Mouse (Mus musculus): ENCODE results near the gene Atp6v1c2.

The Atp6v1c2 gene

GRCm38 (mm10) chr12:17258431-17258830, 70.7 kb downstream of the Atp6v1c2 start:
- no peak for DNase-seq (ENCODE audit: low read depth)

DNA sequence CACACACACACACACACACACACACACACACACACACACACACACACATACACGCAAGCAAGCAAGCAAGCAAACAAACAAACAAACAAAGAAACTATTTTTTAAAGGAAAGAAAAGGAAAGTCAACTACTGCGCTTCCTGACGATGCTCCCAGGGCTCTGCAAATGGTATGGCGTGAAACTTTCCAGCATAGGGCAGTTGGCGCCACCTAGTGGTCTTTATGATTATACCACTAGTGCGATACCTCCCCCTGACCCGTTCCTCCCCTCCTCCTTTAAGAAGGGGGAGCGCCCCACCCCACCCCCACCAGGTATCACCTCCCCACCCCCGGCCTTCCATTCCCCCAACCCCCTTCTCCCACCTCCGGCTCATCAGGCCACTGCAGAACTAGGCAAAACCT, 72.3 kb downstream of the Atp6v1c2 start:
- peak; percentile 39 for DNase-seq (ENCODE audit: low read depth)

GRCm38 (mm10) chr12:17255602-17256001, 73.6 kb downstream of the Atp6v1c2 start:
- no peak for DNase-seq (ENCODE audit: low read depth)

DNA sequence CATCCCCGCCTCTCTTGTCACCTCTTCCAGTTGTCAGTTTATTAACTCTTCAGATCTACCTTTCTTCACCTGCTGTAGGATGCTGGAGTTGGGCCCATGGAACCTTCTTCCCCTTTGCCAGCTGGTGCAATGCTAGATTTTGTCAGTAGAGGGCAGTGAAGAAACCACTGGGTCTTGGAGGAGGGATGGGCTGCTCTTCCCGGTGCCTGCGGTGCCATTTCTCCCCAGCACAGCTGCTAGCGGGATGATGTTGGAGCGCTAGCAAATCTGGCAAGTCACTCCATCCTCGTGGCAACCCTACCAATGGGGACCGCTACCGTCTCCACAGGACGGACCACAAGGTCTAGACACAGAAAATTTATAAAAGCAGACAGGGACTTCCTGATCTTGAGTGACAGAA, 76.1 kb downstream of the Atp6v1c2 start:
- DNase-seq (ENCODE audit: low read depth) = peak; percentile 75

- no peak for DNase-seq (ENCODE audit: low read depth)
These were observed 78.2 kb downstream of the Atp6v1c2 start for GRCm38 (mm10) chr12:17250962-17251361.

DNA sequence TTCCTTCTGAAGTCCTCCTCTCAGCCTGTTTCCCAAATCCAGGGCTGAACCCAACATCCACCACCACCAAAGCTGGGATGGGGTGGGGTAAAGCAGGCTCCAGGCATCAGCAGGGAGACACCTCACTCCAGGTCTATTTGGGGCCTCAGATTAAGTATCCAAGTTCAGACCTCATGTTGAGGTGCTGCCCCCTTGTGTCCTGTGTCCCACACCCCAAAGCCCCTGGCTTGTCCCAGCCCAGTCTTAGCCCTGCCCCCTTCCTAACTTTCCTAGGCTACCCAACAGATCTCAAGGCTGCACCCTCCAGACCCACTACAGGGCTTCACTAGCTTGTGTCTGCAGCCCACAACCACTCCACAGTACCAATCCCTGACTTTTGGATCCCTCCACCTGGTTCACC, 87.1 kb downstream of the Atp6v1c2 start:
- DNase-seq (ENCODE audit: low read depth) = no peak

DNA sequence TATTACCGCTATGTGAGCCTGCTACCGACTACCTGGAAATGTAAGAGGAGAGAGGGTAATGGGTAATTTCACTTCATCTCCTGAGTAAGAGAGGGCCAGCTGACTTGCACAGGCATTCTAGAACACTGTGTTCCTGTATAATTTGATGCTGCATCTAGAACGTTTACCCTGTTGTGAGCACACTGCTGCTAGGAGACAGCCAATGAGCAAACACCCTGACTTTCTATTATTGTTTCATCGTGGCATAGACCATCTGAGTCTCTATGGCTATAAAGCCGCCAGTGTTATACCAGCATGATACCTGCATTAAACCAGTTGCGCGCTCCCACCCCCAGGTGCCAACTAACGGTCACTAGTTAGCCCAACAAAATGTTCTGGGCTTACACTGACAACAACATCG, 87.5 kb downstream of the Atp6v1c2 start:
- no peak for DNase-seq (ENCODE audit: low read depth)

DNA sequence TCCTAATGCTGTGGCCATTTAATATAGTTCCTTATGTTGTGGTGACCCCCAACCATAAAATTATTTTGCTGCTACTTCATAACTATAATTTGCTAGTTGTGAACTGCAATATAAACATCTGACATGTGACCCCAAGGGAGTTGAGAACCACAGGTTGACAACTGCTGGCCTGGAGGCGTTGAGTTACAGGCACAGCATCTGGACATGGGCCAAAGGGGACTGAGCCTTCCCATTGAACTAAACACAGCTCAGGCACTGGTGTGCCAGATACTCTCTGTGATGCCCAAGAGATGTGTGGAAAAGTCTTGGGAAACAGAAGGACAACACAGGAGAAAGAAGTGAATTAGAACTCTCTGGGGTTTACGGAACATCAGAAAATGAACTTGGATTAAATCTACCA, 88.1 kb downstream of the Atp6v1c2 start:
- DNase-seq (ENCODE audit: low read depth) = no peak

GRCm38 (mm10) chr12:17239428-17239688, 89.8 kb downstream of the Atp6v1c2 start:
- no peak for DNase-seq (ENCODE audit: low read depth)

- DNase-seq (ENCODE audit: low read depth) = no peak
These were observed 90.4 kb downstream of the Atp6v1c2 start for GRCm38 (mm10) chr12:17238588-17239427.

GRCm38 (mm10) chr12:17235535-17236313, 93.4 kb downstream of the Atp6v1c2 start:
- DNase-seq (ENCODE audit: low read depth) = no peak

Measured in c-Kit-positive CD71-negative TER-119-negative erythroid progenitor cells, embryonic 14.5 days (primary cell).